ENCODE assay signal across 8 mouse cellular contexts in genomic region chr5:64202306-64202705, GRCm38 (mm10). TPM values are rescaled to one million over a fixed set of nuclear protein-coding genes. Genes with fewer than 3 reads are reported as not detected.
DNase-seq lines count a peak whose midpoint lies in the region; ATAC-seq and TF ChIP-seq lines count a peak whose summit lies in the region.

No protein-coding gene starts in this region.

- peak; percentile 41; the same call in 1 of the 2 replicates for ATAC-seq in forebrain, embryonic 15.5 days (replicated peaks)
- peak; percentile 72 for ATAC-seq in neutrophil, adult 5-6 weeks (ENCODE audit: extremely low read depth, insufficient number of reproducible peaks, low FRiP score, poor library complexity, severe bottlenecking)

- no peaks in the 10 kb centered on the region for H3K4me1 ChIP-seq in ES-E14 (ENCODE audit: control insufficient read depth in 2 of 2, insufficient read depth in 2 of 2, low read length in 2 of 2, poor library complexity in 1 of 2)
- H3K4me1 ChIP-seq in forebrain, embryonic 15.5 days: no peaks in the 10 kb centered on the region

- no peak overlapping the region for H3K4me3 ChIP-seq in ES-E14 (ENCODE audit: insufficient read depth in 1 of 2, low read depth in 1 of 2, low read length in 2 of 2, poor library complexity in 1 of 2, severe bottlenecking in 1 of 2)
- no peak overlapping the region for H3K4me3 ChIP-seq in forebrain, embryonic 15.5 days

- intact Hi-C loops in left cerebral cortex, postnatal 36 days (cut with DNase I): loop anchor here (5.0 kb wide), 1 partner anchor 65 kb away; no protein-coding TSS in a partner anchor

- H3K4me2 ChIP-seq in forebrain, embryonic 15.5 days (replicated peaks): no peak overlapping the region

- DNase-seq in left cerebral cortex, adult 18-20 months (ENCODE audit: low spot score in 2 of 2): peak; percentile 19 to 40
- no peak for DNase-seq in left cerebral cortex, postnatal 36 days (ENCODE audit: low spot score in 2 of 2)
- peak; percentile 48 for DNase-seq in ES-E14 (ENCODE audit: low read depth, low spot score)
- DNase-seq in c-Kit-positive CD71-positive TER-119-negative erythroid progenitor cells, embryonic 14.5 days (ENCODE audit: low read depth): peak; percentile 55
- DNase-seq in kidney, postnatal 4 days: peak; percentile 20 to 54
- DNase-seq in right cerebral cortex, postnatal 10 days (ENCODE audit: low spot score in 2 of 2): no peak

- no peaks in the 10 kb centered on the region for H3K36me3 ChIP-seq in ES-E14 (ENCODE audit: control insufficient read depth, insufficient read depth, low read length, poor library complexity, severe bottlenecking)
- no peaks in the 10 kb centered on the region for H3K36me3 ChIP-seq in forebrain, embryonic 15.5 days

- H3K27me3 ChIP-seq in forebrain, embryonic 15.5 days: no peaks in the 10 kb centered on the region

- in situ Hi-C loops in ES-E14 (cut with MboI; ENCODE audit: low sequenced_read_pairs in 2 of 2, unreplicated experiment in 2 of 2): no loop called here

- WGBS in forebrain, embryonic 15.5 days: 30% methylated on average over 2 of the region's 2 CpGs

- H3K9me3 ChIP-seq in ES-E14 (ENCODE audit: control insufficient read depth, insufficient read depth, low read depth, low read length): no peaks in the 10 kb centered on the region
- no peaks in the 10 kb centered on the region for H3K9me3 ChIP-seq in forebrain, embryonic 15.5 days

- H3K27ac ChIP-seq in ES-E14 (ENCODE audit: insufficient read depth, low read depth, low read length, poor library complexity, severe bottlenecking): no peak overlapping the region
- no peak overlapping the region for H3K27ac ChIP-seq in forebrain, embryonic 15.5 days (replicated peaks)

- H3K9ac ChIP-seq in ES-E14 (ENCODE audit: insufficient read depth, low read depth, low read length, poor library complexity, severe bottlenecking): no peak overlapping the region
- no peak overlapping the region for H3K9ac ChIP-seq in forebrain, embryonic 15.5 days (replicated peaks)

TF ChIP-seq in ES-E14, 5 proteins besides CTCF, POLR2A, EP300 and RAD21:
- TF ChIP-seq ZNF384 (IDR thresholded peaks at IDR 0.05; ENCODE audit: low read depth, low read length) (no peak), MAFK (IDR thresholded peaks at IDR 0.05; ENCODE audit: insufficient read depth, low read depth, low read length) (no peak), HCFC1 (IDR thresholded peaks at IDR 0.05; ENCODE audit: borderline replicate concordance, insufficient read depth, low read length) (no peak), CHD2 (IDR thresholded peaks at IDR 0.05; ENCODE audit: low read depth, low read length) (no peak), ZC3H11A (IDR thresholded peaks at IDR 0.05; ENCODE audit: borderline replicate concordance, low read depth, low read length) (0 out of 2 replicates have a peak, but pooled peaks have one; percentile 29)

RNA-seq across cellular contexts. Expression of gene Tbc1d1, which starts 46.2 kb away (rescaled TPM):
- total RNA-seq in left cerebral cortex, adult 18-20 months (2021): 10 to 100 TPM; 22.3 to 26.1 TPM
- total RNA-seq in left cerebral cortex, postnatal 36 days (2021): 10 to 100 TPM; 15.6 to 19.5 TPM
- total RNA-seq in ES-E14 (2012; rRNA removed): 20.6 and 31.1 TPM in 2 replicates
- 12.2 and 12.3 TPM in 2 replicates for polyA plus RNA-seq in forebrain, embryonic 15.5 days (2015; fragmentation: Nextera tagmentation; extraction: Ambion mirVana)
- total RNA-seq in neutrophil, adult 5-6 weeks (2017): 87.0 and 89.8 TPM in 2 replicates

Comparison
In these comparisons a context has a peak if more than half of its experiments do, and no peak if none do; other contexts are left out.
1. DNase-seq: peak in left cerebral cortex, adult 18-20 months (2 of 2), ES-E14 (single experiment), c-Kit-positive CD71-positive TER-119-negative erythroid progenitor cells, embryonic 14.5 days (single experiment) and kidney, postnatal 4 days (2 of 2); none in left cerebral cortex, postnatal 36 days (0 of 2) and right cerebral cortex, postnatal 10 days (0 of 2).